Mouse (Mus musculus): ENCODE measurements around the gene Adipor2.

GRCm38 (mm10) chr6:119326541-119326940, 91.0 kb downstream of the Adipor2 start:
- TF ChIP-seq CTCF (IDR thresholded peaks at IDR 0.05; ENCODE audit: low read depth, low read length), result no peak
- no peak for TF ChIP-seq EP300 (IDR thresholded peaks at IDR 0.05; ENCODE audit: insufficient read depth, low read depth, low read length)
- TF ChIP-seq POLR2A (IDR thresholded peaks at IDR 0.05; ENCODE audit: insufficient read depth, low read length), result no peak
